Mouse (Mus musculus): ENCODE results near the gene Pde4d.

The Pde4d gene

DNA sequence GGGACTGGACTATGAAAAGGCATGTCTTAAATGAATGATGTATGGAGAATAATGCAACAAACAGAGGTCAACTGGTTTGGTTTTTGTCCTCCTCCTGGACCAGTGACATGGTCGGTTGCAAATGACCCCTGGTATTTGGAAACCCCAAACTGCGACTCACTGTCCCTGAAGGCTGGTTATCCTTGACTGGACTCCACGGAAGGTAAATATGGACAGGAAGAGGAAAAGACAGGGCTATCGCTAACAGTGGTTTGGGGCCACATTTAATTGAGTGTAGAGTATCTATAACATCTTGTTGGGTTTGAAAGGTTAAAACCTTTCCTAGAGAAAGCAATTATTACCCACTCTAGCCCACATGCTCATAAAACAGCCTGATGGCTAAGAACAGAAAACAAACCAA, 1364.2 kb downstream of the Pde4d start:
- no peak for TF ChIP-seq GATA4 (IDR thresholded peaks at IDR 0.05; ENCODE audit: insufficient replicate concordance, low read length)

- no peak for TF ChIP-seq GATA4 (IDR thresholded peaks at IDR 0.05; ENCODE audit: insufficient replicate concordance, low read length)
These were observed 1369.3 kb downstream of the Pde4d start for GRCm38 (mm10) chr13:109819071-109819470.

GRCm38 (mm10) chr13:109820141-109820540, 1370.4 kb downstream of the Pde4d start:
- no peak for TF ChIP-seq GATA4 (IDR thresholded peaks at IDR 0.05; ENCODE audit: insufficient replicate concordance, low read length)

- no peak for TF ChIP-seq GATA4 (IDR thresholded peaks at IDR 0.05; ENCODE audit: insufficient replicate concordance, low read length)
These were observed 1371.1 kb downstream of the Pde4d start for GRCm38 (mm10) chr13:109820866-109821265.

GRCm38 (mm10) chr13:109821725-109822412, 1372.1 kb downstream of the Pde4d start:
- TF ChIP-seq GATA4 (IDR thresholded peaks at IDR 0.05; ENCODE audit: insufficient replicate concordance, low read length), result no peak

GRCm38 (mm10) chr13:109822413-109823298, 1372.9 kb downstream of the Pde4d start:
- TF ChIP-seq GATA4 (IDR thresholded peaks at IDR 0.05; ENCODE audit: insufficient replicate concordance, low read length), result peak; percentile 61; the same call in 1 of the 2 replicates

GRCm38 (mm10) chr13:109823307-109824031, 1373.7 kb downstream of the Pde4d start:
- peak; percentile 9; the same call in 1 of the 2 replicates for TF ChIP-seq GATA4 (IDR thresholded peaks at IDR 0.05; ENCODE audit: insufficient replicate concordance, low read length)

GRCm38 (mm10) chr13:109825891-109826290, 1376.1 kb downstream of the Pde4d start:
- no peak for TF ChIP-seq GATA4 (IDR thresholded peaks at IDR 0.05; ENCODE audit: insufficient replicate concordance, low read length)

DNA sequence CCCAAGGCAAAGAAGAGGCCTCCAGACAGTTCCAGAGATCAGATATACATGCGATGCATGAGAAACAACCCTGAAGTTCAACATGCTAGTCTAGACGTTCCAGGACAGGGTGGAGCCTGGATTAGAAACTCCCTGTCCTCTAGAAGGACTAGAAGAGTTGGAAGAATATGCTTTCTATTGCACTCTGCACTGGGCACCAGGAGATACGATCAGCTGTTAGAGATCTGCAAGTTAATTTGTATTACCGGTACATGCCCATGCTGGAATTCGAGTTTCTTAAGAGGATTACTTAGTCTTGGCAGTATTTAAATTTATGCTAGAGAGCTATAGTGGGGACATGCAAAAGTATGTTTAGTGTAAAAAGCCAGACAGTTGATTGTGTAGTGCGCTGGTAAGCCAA, 1377.6 kb downstream of the Pde4d start:
- TF ChIP-seq GATA4 (IDR thresholded peaks at IDR 0.05; ENCODE audit: insufficient replicate concordance, low read length), result no peak

GRCm38 (mm10) chr13:109827909-109828308, 1378.2 kb downstream of the Pde4d start:
- TF ChIP-seq GATA4 (IDR thresholded peaks at IDR 0.05; ENCODE audit: insufficient replicate concordance, low read length), result no peak

GRCm38 (mm10) chr13:109829444-109829843, 1379.7 kb downstream of the Pde4d start:
- TF ChIP-seq GATA4 (IDR thresholded peaks at IDR 0.05; ENCODE audit: insufficient replicate concordance, low read length), result no peak

DNA sequence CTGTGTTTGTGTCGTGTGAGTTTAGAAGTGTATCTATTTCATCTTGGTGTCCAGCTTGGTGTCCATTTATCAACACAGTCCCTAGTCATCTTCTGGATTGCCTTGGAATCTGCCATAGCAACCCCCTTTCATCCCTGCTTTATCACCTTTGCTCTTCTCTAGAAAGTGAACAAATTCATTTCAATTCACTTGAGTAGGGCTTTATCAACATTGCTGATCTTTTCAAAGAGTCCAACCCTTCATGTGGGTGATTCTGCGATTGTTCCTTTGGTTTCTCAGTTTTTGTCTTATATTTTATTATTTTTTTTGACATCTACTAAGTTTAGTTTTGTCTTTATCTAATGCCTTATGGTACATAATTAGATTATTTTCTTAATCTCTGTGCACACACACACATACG, 1385.2 kb downstream of the Pde4d start:
- TF ChIP-seq GATA4 (IDR thresholded peaks at IDR 0.05; ENCODE audit: insufficient replicate concordance, low read length), result no peak

DNA sequence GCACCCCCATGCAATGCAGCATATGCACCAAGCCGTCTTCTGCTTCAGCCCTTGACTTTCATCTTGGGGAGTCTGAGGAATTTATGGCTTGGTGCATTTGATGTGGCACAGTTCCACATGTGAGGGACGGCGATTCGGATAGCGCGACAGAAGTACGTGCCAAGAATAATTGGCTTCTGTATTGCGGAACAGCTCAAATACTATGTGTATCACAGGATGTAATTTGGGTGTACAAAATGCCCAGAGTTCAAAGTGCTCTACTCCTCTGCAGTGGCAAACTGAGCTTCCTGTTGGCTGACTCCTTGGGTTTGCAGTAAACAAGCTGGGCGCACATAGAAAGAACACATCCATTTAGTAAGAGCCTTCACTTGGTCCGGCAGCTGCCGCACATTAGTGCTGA, 1387.7 kb downstream of the Pde4d start:
- no peak for TF ChIP-seq GATA4 (IDR thresholded peaks at IDR 0.05; ENCODE audit: insufficient replicate concordance, low read length)

DNA sequence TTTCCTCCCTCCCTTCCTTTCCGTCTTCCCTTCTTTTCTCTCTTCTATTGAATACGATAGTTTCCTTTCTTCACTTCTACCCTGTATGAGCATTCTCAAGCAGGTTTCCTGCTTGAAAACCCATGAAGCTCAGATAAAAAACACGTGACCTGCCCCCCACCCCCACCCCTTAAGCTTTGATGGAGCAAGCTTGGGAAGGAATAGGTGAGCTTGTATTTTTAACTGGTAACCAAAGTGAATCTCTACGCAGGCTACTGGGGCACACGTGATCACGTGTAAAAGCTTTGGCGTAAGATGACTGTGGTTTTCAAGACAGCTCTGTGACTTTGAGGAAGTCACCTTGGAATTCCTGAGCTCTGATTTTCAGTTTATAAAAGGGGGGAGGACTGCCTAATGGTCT, 1388.2 kb downstream of the Pde4d start:
- TF ChIP-seq GATA4 (IDR thresholded peaks at IDR 0.05; ENCODE audit: insufficient replicate concordance, low read length), result no peak

GRCm38 (mm10) chr13:109840251-109840650, 1390.5 kb downstream of the Pde4d start:
- no peak for TF ChIP-seq GATA4 (IDR thresholded peaks at IDR 0.05; ENCODE audit: insufficient replicate concordance, low read length)
